Mouse (Mus musculus): ENCODE data around the gene Mpp2. TPM values are rescaled to one million over a fixed set of nuclear protein-coding genes. Genes with fewer than 3 reads are reported as not detected.

Mpp2 gene
- total RNA-seq, 4 experiments from 2014 or later: 12.6 to 29.0 (median 15.2) TPM

GRCm38 (mm10) chr11:102070426-102070825 lies 17.9 kb downstream of the Mpp2 start:
- no peak for DNase-seq

GRCm38 (mm10) chr11:102069633-102070032 lies 18.7 kb downstream of the Mpp2 start:
- no peak for DNase-seq

GRCm38 (mm10) chr11:102068969-102069368 lies 19.3 kb downstream of the Mpp2 start:
- no peak for DNase-seq

- no peak for DNase-seq
Observed at GRCm38 (mm10) chr11:102063076-102063475, 25.2 kb downstream of the Mpp2 start.

- DNase-seq: no peak
Observed at GRCm38 (mm10) chr11:102061941-102062473, 26.3 kb downstream of the Mpp2 start.

- DNase-seq: no peak
Observed at GRCm38 (mm10) chr11:102061236-102061940, 26.9 kb downstream of the Mpp2 start.

- DNase-seq: no peak
Observed at GRCm38 (mm10) chr11:102053847-102054246, 34.5 kb downstream of the Mpp2 start.

GRCm38 (mm10) chr11:102053183-102053582 lies 35.1 kb downstream of the Mpp2 start:
- DNase-seq: no peak

- no peak for DNase-seq
Observed at GRCm38 (mm10) chr11:102052697-102053096, 35.6 kb downstream of the Mpp2 start.

- no peak for DNase-seq
Observed at GRCm38 (mm10) chr11:102051954-102052353, 36.4 kb downstream of the Mpp2 start.

GRCm38 (mm10) chr11:102051541-102051940 lies 36.8 kb downstream of the Mpp2 start:
- peak; percentile 63 for DNase-seq

- no peak for DNase-seq
Observed at GRCm38 (mm10) chr11:102049875-102050482, 38.3 kb downstream of the Mpp2 start.

GRCm38 (mm10) chr11:102046607-102047006 lies 41.7 kb downstream of the Mpp2 start:
- DNase-seq: no peak

GRCm38 (mm10) chr11:102044691-102045212 lies 43.6 kb downstream of the Mpp2 start:
- no peak for DNase-seq

GRCm38 (mm10) chr11:102043381-102043780 lies 44.9 kb downstream of the Mpp2 start:
- no peak for DNase-seq

GRCm38 (mm10) chr11:102042971-102043370 lies 45.3 kb downstream of the Mpp2 start:
- no peak for DNase-seq

- no peak for DNase-seq
Observed at GRCm38 (mm10) chr11:102041350-102041949, 46.9 kb downstream of the Mpp2 start, which contains the start of gene Cd300lg. Gene Cd300lg (plus strand): TSS chr11:102041509.

GRCm38 (mm10) chr11:102040646-102041045 lies 47.7 kb downstream of the Mpp2 start:
- no peak for DNase-seq

- DNase-seq: peak; percentile 86
Observed at GRCm38 (mm10) chr11:102040138-102040524, 48.2 kb downstream of the Mpp2 start.

GRCm38 (mm10) chr11:102039487-102040137 lies 48.7 kb downstream of the Mpp2 start:
- no peak for DNase-seq

- DNase-seq: no peak
Observed at GRCm38 (mm10) chr11:102037789-102038188, 50.5 kb downstream of the Mpp2 start.

GRCm38 (mm10) chr11:102036336-102036735 lies 52.0 kb downstream of the Mpp2 start:
- no peak for DNase-seq
